Mouse (Mus musculus) heart, embryonic 16.5 days (tissue): Measurements from ENCODE around the gene Grm7. TPM values are rescaled to one million over a fixed set of nuclear protein-coding genes. Genes with fewer than 3 reads are reported as not detected.

Experiments used
- ATAC-seq: fragments of 200-750 bp; cut with Nextera tagmentation; replicated peaks from 2 replicates; pipeline ENCODE4 v1.8.0; 2017; ENCODE audit warnings: moderate number of reproducible peaks; ENCODE audit not compliant: insufficient read depth, low FRiP score; ENCODE audit errors: extremely low read depth
- H3K27ac ChIP-seq: fragments of 300-500 bp; sonication (generic); 2 replicates; pipeline ENCODE4 v1.5.1; 2014; ENCODE audit warnings: mild to moderate bottlenecking, low read length, control low read depth, moderate library complexity
- H3K27me3 ChIP-seq: fragments of 300-500 bp; sonication (generic); 2 replicates; pipeline ENCODE4 v1.6.1; 2014; ENCODE audit warnings: low read length, mixed read lengths; ENCODE audit not compliant: control insufficient read depth, insufficient read depth
- H3K36me3 ChIP-seq: fragments of 300-500 bp; sonication (generic); 2 replicates; pipeline ENCODE4 v1.6.1; 2014; ENCODE audit not compliant: control insufficient read depth, insufficient read depth
- H3K4me1 ChIP-seq: fragments of 300-500 bp; sonication (generic); 2 replicates; pipeline ENCODE4 v1.6.1; 2014; ENCODE audit warnings: low read length, mixed read lengths; ENCODE audit not compliant: control insufficient read depth, insufficient read depth
- H3K4me2 ChIP-seq: fragments of 300-500 bp; sonication (generic); 2 replicates; pipeline ENCODE4 v1.6.1; 2014; ENCODE audit warnings: low read depth, mild to moderate bottlenecking, control low read depth, low read length
- H3K4me3 ChIP-seq: fragments of 300-500 bp; sonication (generic); 2 replicates; pipeline ENCODE4 v1.5.1; 2014; ENCODE audit warnings: mild to moderate bottlenecking, control low read depth, low read length
- H3K9ac ChIP-seq: fragments of 300-500 bp; sonication (generic); 2 replicates; pipeline ENCODE4 v1.6.1; 2014; ENCODE audit warnings: low read length, control low read depth
- H3K9me3 ChIP-seq: fragments of 300-500 bp; sonication (generic); replicated peaks from 2 replicates; pipeline ENCODE4 v1.6.1; 2016; ENCODE audit warnings: low read length; ENCODE audit not compliant: control insufficient read depth
- WGBS: fragments of 180-500 bp; shearing (Covaris S2); extraction: QIAGEN DNeasy Blood & Tissue Kit; methylation state at CpG from one replicate; pipeline ENCODE4 v1.1.7; 2014; 5-methylcytosine and 5-hydroxymethylcytosine counted together
- polyA plus RNA-seq: library from polyadenylated mRNA; unstranded; fragments of >200 nt; fragmentation: Nextera tagmentation; extraction: Ambion mirVana; gene quantifications from 2 replicates; pipeline ENCODE4 v1.2.1, GENCODE M21; 2015

The Grm7 gene
- polyA plus RNA-seq, 1 experiment from 2014 or later = 0.47 TPM

- Histone ChIP-seq H3K4me2 (no peak overlapping the region), H3K36me3 (no peaks in the 10 kb centered on the region), H3K9ac (no peak overlapping the region), H3K4me3 (no peak overlapping the region), H3K27ac (no peak overlapping the region), H3K27me3 (no peaks in the 10 kb centered on the region), H3K9me3 (no peaks in the 10 kb centered on the region), H3K4me1 (no peaks in the 10 kb centered on the region)
- no peak; the same call in 1 of the 2 replicates for ATAC-seq
- 54% methylated on average over 5 of the region's 5 CpGs for WGBS
Measured at GRCm38 (mm10) chr6:111255215-111255614, 609.8 kb downstream of the Grm7 start.

GRCm38 (mm10) chr6:111256939-111257338 is 611.6 kb downstream of the Grm7 start:
- Histone ChIP-seq H3K4me1 (no peaks in the 10 kb centered on the region), H3K27ac (no peak overlapping the region), H3K9me3 (no peaks in the 10 kb centered on the region; the same call in 1 of the 2 replicates), H3K36me3 (no peaks in the 10 kb centered on the region), H3K4me2 (no peak overlapping the region), H3K9ac (no peak overlapping the region), H3K4me3 (no peak overlapping the region), H3K27me3 (no peaks in the 10 kb centered on the region)
- WGBS = 71% methylated on average over 3 of the region's 3 CpGs
- no peak for ATAC-seq

GRCm38 (mm10) chr6:111258256-111258655 is 612.9 kb downstream of the Grm7 start:
- WGBS = 63% methylated on average over 3 of the region's 3 CpGs
- no peak overlapping the region for H3K9ac ChIP-seq
- no peaks in the 10 kb centered on the region; the same call in 1 of the 2 replicates for H3K9me3 ChIP-seq
- H3K4me1 ChIP-seq = no peaks in the 10 kb centered on the region
- ATAC-seq = no peak
- H3K4me3 ChIP-seq = no peak overlapping the region
- H3K27ac ChIP-seq = no peak overlapping the region
- no peaks in the 10 kb centered on the region for H3K27me3 ChIP-seq
- H3K36me3 ChIP-seq = no peaks in the 10 kb centered on the region
- no peak overlapping the region for H3K4me2 ChIP-seq

GRCm38 (mm10) chr6:111261181-111261580 is 615.8 kb downstream of the Grm7 start:
- H3K4me2 ChIP-seq = no peak overlapping the region
- WGBS = 79% methylated on average over 1 of the region's 1 CpGs

GRCm38 (mm10) chr6:111276657-111277056 is 631.3 kb downstream of the Grm7 start:
- Histone ChIP-seq H3K27ac (no peak overlapping the region), H3K9me3 (no peaks in the 10 kb centered on the region), H3K36me3 (no peaks in the 10 kb centered on the region), H3K27me3 (no peaks in the 10 kb centered on the region), H3K9ac (no peak overlapping the region), H3K4me3 (no peak overlapping the region), H3K4me1 (no peaks in the 10 kb centered on the region), H3K4me2 (no peak overlapping the region)
- ATAC-seq = no peak
- 41% methylated on average over 4 of the region's 4 CpGs for WGBS

More at GRCm38 (mm10) chr6:111261181-111261580, 615.8 kb downstream of the Grm7 start:
- H3K36me3 ChIP-seq = no peaks in the 10 kb centered on the region
- H3K27me3 ChIP-seq = no peaks in the 10 kb centered on the region
- no peak overlapping the region for H3K27ac ChIP-seq
- no peaks in the 10 kb centered on the region for H3K4me1 ChIP-seq
- no peak overlapping the region for H3K4me3 ChIP-seq
- H3K9me3 ChIP-seq = no peaks in the 10 kb centered on the region; the same call in 1 of the 2 replicates
- no peak for ATAC-seq
- H3K9ac ChIP-seq = no peak overlapping the region

GRCm38 (mm10) chr6:111278516-111278915 is 633.1 kb downstream of the Grm7 start:
- no peak overlapping the region for H3K9ac ChIP-seq
- H3K4me1 ChIP-seq = no peaks in the 10 kb centered on the region
- H3K36me3 ChIP-seq = no peaks in the 10 kb centered on the region
- no peaks in the 10 kb centered on the region for H3K9me3 ChIP-seq
- H3K4me3 ChIP-seq = no peak overlapping the region
- no peak overlapping the region for H3K27ac ChIP-seq
- ATAC-seq = no peak
- H3K4me2 ChIP-seq = no peak overlapping the region
- no peaks in the 10 kb centered on the region for H3K27me3 ChIP-seq

GRCm38 (mm10) chr6:111293505-111294001 is 648.2 kb downstream of the Grm7 start:
- ATAC-seq = no peak
- 77% methylated on average over 5 of the region's 5 CpGs for WGBS

GRCm38 (mm10) chr6:111303912-111304555 is 658.7 kb downstream of the Grm7 start:
- Histone ChIP-seq H3K9ac (no peak overlapping the region), H3K27me3 (no peaks in the 10 kb centered on the region), H3K4me3 (no peak overlapping the region), H3K27ac (no peak overlapping the region), H3K36me3 (no peaks in the 10 kb centered on the region), H3K4me1 (no peaks in the 10 kb centered on the region), H3K4me2 (no peak overlapping the region), H3K9me3 (no peaks in the 10 kb centered on the region)
- 65% methylated on average over 3 of the region's 3 CpGs for WGBS
- no peak for ATAC-seq

More at GRCm38 (mm10) chr6:111293505-111294001, 648.2 kb downstream of the Grm7 start:
- H3K4me2 ChIP-seq = no peak overlapping the region
- H3K4me3 ChIP-seq = no peak overlapping the region
- no peaks in the 10 kb centered on the region for H3K27me3 ChIP-seq
- H3K27ac ChIP-seq = no peak overlapping the region
- H3K9ac ChIP-seq = no peak overlapping the region
- H3K9me3 ChIP-seq = no peaks in the 10 kb centered on the region
- H3K4me1 ChIP-seq = no peaks in the 10 kb centered on the region
- H3K36me3 ChIP-seq = no peaks in the 10 kb centered on the region

- WGBS = 52% methylated on average over 1 of the region's 1 CpGs
- H3K36me3 ChIP-seq = no peaks in the 10 kb centered on the region
- ATAC-seq = no peak
Measured at GRCm38 (mm10) chr6:111361681-111362080, 716.3 kb downstream of the Grm7 start.

More at GRCm38 (mm10) chr6:111361681-111362080, 716.3 kb downstream of the Grm7 start:
- H3K4me1 ChIP-seq = no peaks in the 10 kb centered on the region
- no peak overlapping the region for H3K27ac ChIP-seq
- no peaks in the 10 kb centered on the region for H3K27me3 ChIP-seq
- no peaks in the 10 kb centered on the region for H3K9me3 ChIP-seq
- no peak overlapping the region for H3K4me2 ChIP-seq
- no peak overlapping the region for H3K9ac ChIP-seq
- H3K4me3 ChIP-seq = no peak overlapping the region
